Mouse (Mus musculus): ENCODE measurements around the gene Neurl4. TPM values are rescaled to one million over a fixed set of nuclear protein-coding genes. Genes with fewer than 3 reads are reported as not detected.

The Neurl4 gene
- polyA plus RNA-seq, 1 experiment from 2014 or later, result 13.8 TPM

- H3K27ac ChIP-seq (replicated peaks), result no peak overlapping the region
These were observed 37.0 kb downstream of the Neurl4 start for GRCm38 (mm10) chr11:69937834-69938233.

GRCm38 (mm10) chr11:69938401-69938979 lies 37.6 kb downstream of the Neurl4 start:
- no peaks in the 10 kb centered on the region for H3K36me3 ChIP-seq
- no peak for ATAC-seq (ENCODE audit: low read depth)
- WGBS, result 32% methylated on average over 9 of the region's 9 CpGs
- H3K27ac ChIP-seq (replicated peaks), result no peak overlapping the region
- H3K4me3 ChIP-seq, result no peak overlapping the region
- H3K4me1 ChIP-seq (replicated peaks), result peaks cover 26% of the 10 kb centered on the region
- H3K9ac ChIP-seq, result no peak overlapping the region
- no peak overlapping the region for H3K4me2 ChIP-seq
- no peaks in the 10 kb centered on the region for H3K9me3 ChIP-seq
- H3K27me3 ChIP-seq, result peaks cover 50% of the 10 kb centered on the region

More at GRCm38 (mm10) chr11:69937834-69938233, 37.0 kb downstream of the Neurl4 start:
- no peak for ATAC-seq (ENCODE audit: low read depth)
- H3K4me3 ChIP-seq, result no peak overlapping the region
- 56% methylated on average over 5 of the region's 5 CpGs for WGBS
- no peaks in the 10 kb centered on the region for H3K9me3 ChIP-seq
- H3K27me3 ChIP-seq, result peaks cover 50% of the 10 kb centered on the region
- H3K9ac ChIP-seq, result no peak overlapping the region
- no peaks in the 10 kb centered on the region for H3K36me3 ChIP-seq
- H3K4me1 ChIP-seq (replicated peaks), result peaks cover 26% of the 10 kb centered on the region
- H3K4me2 ChIP-seq, result no peak overlapping the region

GRCm38 (mm10) chr11:69939181-69939580 lies 38.3 kb downstream of the Neurl4 start:
- peaks cover 26% of the 10 kb centered on the region for H3K4me1 ChIP-seq (replicated peaks)
- no peak overlapping the region for H3K9ac ChIP-seq
- H3K36me3 ChIP-seq, result no peaks in the 10 kb centered on the region
- H3K4me3 ChIP-seq, result no peak overlapping the region
- no peaks in the 10 kb centered on the region for H3K9me3 ChIP-seq
- H3K4me2 ChIP-seq, result no peak overlapping the region
- H3K27ac ChIP-seq (replicated peaks), result no peak overlapping the region
- WGBS, result 60% methylated on average over 5 of the region's 5 CpGs
- peaks cover 50% of the 10 kb centered on the region for H3K27me3 ChIP-seq
- no peak for ATAC-seq (ENCODE audit: low read depth)

GRCm38 (mm10) chr11:69939731-69940130 lies 38.9 kb downstream of the Neurl4 start:
- ATAC-seq (ENCODE audit: low read depth), result no peak
- WGBS, result 95% methylated on average over 17 of the region's 17 CpGs
- Histone ChIP-seq H3K9me3 (no peaks in the 10 kb centered on the region), H3K4me2 (no peak overlapping the region), H3K27ac (replicated peaks) (no peak overlapping the region), H3K36me3 (no peaks in the 10 kb centered on the region), H3K9ac (no peak overlapping the region), H3K4me3 (no peak overlapping the region), H3K27me3 (peaks cover 45% of the 10 kb centered on the region), H3K4me1 (replicated peaks) (peaks cover 23% of the 10 kb centered on the region)

- no peak overlapping the region for H3K4me3 ChIP-seq
- no peak for ATAC-seq (ENCODE audit: low read depth)
- no peak overlapping the region for H3K27ac ChIP-seq (replicated peaks)
- no peak overlapping the region for H3K9ac ChIP-seq
- WGBS, result 63% methylated on average over 4 of the region's 4 CpGs
- no peaks in the 10 kb centered on the region for H3K36me3 ChIP-seq
- no peak overlapping the region for H3K4me2 ChIP-seq
- no peaks in the 10 kb centered on the region for H3K9me3 ChIP-seq
- peaks cover 39% of the 10 kb centered on the region for H3K27me3 ChIP-seq
- peaks cover 16% of the 10 kb centered on the region for H3K4me1 ChIP-seq (replicated peaks)
These were observed 40.1 kb downstream of the Neurl4 start for GRCm38 (mm10) chr11:69940962-69941361.

GRCm38 (mm10) chr11:69945216-69945615 lies 44.3 kb downstream of the Neurl4 start:
- Histone ChIP-seq H3K9me3 (no peaks in the 10 kb centered on the region), H3K27ac (replicated peaks) (no peak overlapping the region), H3K4me3 (no peak overlapping the region), H3K36me3 (no peaks in the 10 kb centered on the region), H3K9ac (no peak overlapping the region), H3K4me1 (replicated peaks) (peaks cover 17% of the 10 kb centered on the region), H3K4me2 (no peak overlapping the region), H3K27me3 (no peaks in the 10 kb centered on the region)
- WGBS, result 83% methylated on average over 13 of the region's 13 CpGs
- ATAC-seq (ENCODE audit: low read depth), result no peak

- Histone ChIP-seq H3K9ac (no peak overlapping the region), H3K4me2 (peak overlapping the region; percentile 56; the same call in 1 of the 2 replicates), H3K27ac (replicated peaks) (no peak overlapping the region), H3K27me3 (peaks cover 3% of the 10 kb centered on the region; the same call in 1 of the 2 replicates), H3K4me1 (replicated peaks) (peaks cover 14% of the 10 kb centered on the region), H3K9me3 (no peaks in the 10 kb centered on the region), H3K4me3 (no peak overlapping the region), H3K36me3 (no peaks in the 10 kb centered on the region)
- WGBS, result 91% methylated on average over 18 of the region's 18 CpGs
- no peak for ATAC-seq (ENCODE audit: low read depth)
These were observed 45.4 kb downstream of the Neurl4 start for GRCm38 (mm10) chr11:69945997-69946891.

- WGBS, result 5% methylated on average over 29 of the region's 29 CpGs
- Histone ChIP-seq H3K4me2 (peak overlapping the region; percentile 56), H3K4me3 (peak overlapping the region; percentile 38), H3K9ac (peak overlapping the region; percentile 43), H3K27ac (replicated peaks) (peak overlapping the region; percentile 20; the same call in 1 of the 2 replicates), H3K27me3 (peaks cover 6% of the 10 kb centered on the region), H3K9me3 (no peaks in the 10 kb centered on the region), H3K36me3 (no peaks in the 10 kb centered on the region), H3K4me1 (replicated peaks) (peaks cover 14% of the 10 kb centered on the region)
- ATAC-seq (ENCODE audit: low read depth), result peak; percentile 62
These were observed 46.6 kb downstream of the Neurl4 start for GRCm38 (mm10) chr11:69947337-69948065.

GRCm38 (mm10) chr11:69948066-69948762 lies 47.3 kb downstream of the Neurl4 start, which contains the start of gene Slc2a4:
Gene Slc2a4, minus strand, starts transcription at chr11:69948188.
- Histone ChIP-seq H3K27me3 (peaks cover 6% of the 10 kb centered on the region), H3K27ac (replicated peaks) (peak within 1 kb of the TSS; percentile 20; the same call in 1 of the 2 replicates), H3K4me1 (replicated peaks) (peaks cover 14% of the 10 kb centered on the region), H3K4me2 (peak within 1 kb of the TSS; percentile 56), H3K36me3 (no peaks in the 10 kb centered on the region), H3K4me3 (peak within 1 kb of the TSS; percentile 38), H3K9ac (peak within 1 kb of the TSS; percentile 43), H3K9me3 (no peaks in the 10 kb centered on the region)
- WGBS, result under 1% methylated on average over 34 of the region's 34 CpGs
- ATAC-seq (ENCODE audit: low read depth), result peak; percentile 96

- H3K27ac ChIP-seq (replicated peaks), result 0 out of 2 replicates have a peak overlapping the region, but pooled peaks have one; percentile 20
- peak overlapping the region; percentile 56 for H3K4me2 ChIP-seq
- peaks cover 14% of the 10 kb centered on the region for H3K4me1 ChIP-seq (replicated peaks)
- under 1% methylated on average over 14 of the region's 14 CpGs for WGBS
- peak; percentile 45 for ATAC-seq (ENCODE audit: low read depth)
- peaks cover 6% of the 10 kb centered on the region for H3K27me3 ChIP-seq
- peak overlapping the region; percentile 38 for H3K4me3 ChIP-seq
- no peaks in the 10 kb centered on the region for H3K36me3 ChIP-seq
- H3K9ac ChIP-seq, result peak overlapping the region; percentile 10; the same call in 1 of the 2 replicates
- H3K9me3 ChIP-seq, result no peaks in the 10 kb centered on the region
These were observed 47.9 kb downstream of the Neurl4 start for GRCm38 (mm10) chr11:69948763-69949150.

- peaks cover 8% of the 10 kb centered on the region for H3K27me3 ChIP-seq
- peaks cover 14% of the 10 kb centered on the region for H3K4me1 ChIP-seq (replicated peaks)
- no peak for ATAC-seq (ENCODE audit: low read depth)
- no peaks in the 10 kb centered on the region for H3K9me3 ChIP-seq
- no peaks in the 10 kb centered on the region for H3K36me3 ChIP-seq
- H3K4me3 ChIP-seq, result no peak overlapping the region
- WGBS, result 48% methylated on average over 4 of the region's 4 CpGs
- H3K27ac ChIP-seq (replicated peaks), result no peak overlapping the region
- H3K9ac ChIP-seq, result no peak overlapping the region
- H3K4me2 ChIP-seq, result no peak overlapping the region
These were observed 50.1 kb downstream of the Neurl4 start for GRCm38 (mm10) chr11:69950807-69951459.

All from neural tube, embryonic 13.5 days (tissue).